Mouse (Mus musculus) hindbrain, embryonic 11.5 days (tissue): ENCODE measurements at regions not wholly inside any gene's neighbourhood (a gene's known extent, or its start where the extent isn't known, plus 50 kb on each side); places are given as distances from the start of the nearest gene placed in this dataset.

ENCODE experiments used
- ATAC-seq: fragments of 200-750 bp; cut with Nextera tagmentation; 2 replicates; pipeline ENCODE4 v1.8.0; 2017; ENCODE audit warnings: mild to moderate bottlenecking, moderate TSS enrichment, moderate library complexity; ENCODE audit not compliant: low FRiP score
- DNase-seq: peaks from one replicate; pipeline ENCODE4 v3.0.0-alpha.2; 2015; ENCODE audit warnings: low spot score
- H3K27ac ChIP-seq: fragments of 300-500 bp; sonication (generic); 2 replicates; pipeline ENCODE4 v1.5.1; 2014; ENCODE audit warnings: mild to moderate bottlenecking, low read depth, low read length
- H3K27me3 ChIP-seq: fragments of 300-500 bp; sonication (generic); 2 replicates; pipeline ENCODE4 v1.6.1; 2014; ENCODE audit warnings: mild to moderate bottlenecking, low read length, moderate library complexity, mixed read lengths; ENCODE audit not compliant: control insufficient read depth, insufficient read depth
- H3K36me3 ChIP-seq: fragments of 300-500 bp; sonication (generic); 2 replicates; pipeline ENCODE4 v1.6.1; 2014; ENCODE audit warnings: mild to moderate bottlenecking, low read length, moderate library complexity, mixed read lengths; ENCODE audit not compliant: control insufficient read depth, insufficient read depth
- H3K4me1 ChIP-seq: fragments of 300-500 bp; sonication (generic); replicated peaks from 2 replicates; pipeline ENCODE4 v1.6.1; 2014; ENCODE audit warnings: low read length, mixed read lengths; ENCODE audit not compliant: control insufficient read depth, insufficient read depth
- H3K4me2 ChIP-seq: fragments of 300-500 bp; sonication (generic); replicated peaks from 2 replicates; pipeline ENCODE4 v1.6.1; 2014; ENCODE audit warnings: mild to moderate bottlenecking, low read depth, low read length
- H3K4me3 ChIP-seq: fragments of 300-500 bp; sonication (generic); 2 replicates; pipeline ENCODE4 v1.5.1; 2014; ENCODE audit warnings: low read depth, low read length
- H3K9ac ChIP-seq: fragments of 300-500 bp; sonication (generic); 2 replicates; pipeline ENCODE4 v1.6.1; 2014; ENCODE audit warnings: low read depth, low read length
- H3K9me3 ChIP-seq: fragments of 300-500 bp; sonication (generic); 2 replicates; pipeline ENCODE4 v1.6.1; 2016; ENCODE audit warnings: low read length; ENCODE audit not compliant: control insufficient read depth

DNA sequence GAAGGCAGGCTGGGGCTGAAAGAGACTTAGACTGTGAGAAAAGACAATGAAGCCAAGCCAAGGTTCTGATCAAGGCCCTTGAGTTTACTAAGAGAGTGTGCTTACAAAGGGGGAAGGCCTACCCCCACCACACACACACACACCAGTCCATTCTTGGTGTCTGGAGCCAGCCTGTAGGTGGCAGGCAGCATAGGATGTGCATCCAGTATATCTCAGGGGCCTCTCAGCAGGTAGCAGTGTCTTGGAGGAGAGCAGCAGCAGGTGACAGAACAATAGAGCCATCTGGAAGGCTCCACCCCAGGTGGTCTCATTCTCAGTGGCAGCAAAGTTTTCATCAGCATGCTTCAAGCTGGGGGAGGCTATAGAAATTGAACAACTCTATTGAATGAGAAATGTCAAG lies 293.9 kb downstream of the Pet2 start:
- H3K27ac ChIP-seq: no peak overlapping the region
- H3K4me3 ChIP-seq: no peak overlapping the region
- no peaks in the 10 kb centered on the region for H3K27me3 ChIP-seq
- H3K9me3 ChIP-seq: no peaks in the 10 kb centered on the region
- H3K36me3 ChIP-seq: no peaks in the 10 kb centered on the region
- DNase-seq (no peak), ATAC-seq (0 out of 2 replicates have a peak, but pooled peaks have one; percentile 40)
- no peak overlapping the region for H3K9ac ChIP-seq
- H3K4me1 ChIP-seq: no peaks in the 10 kb centered on the region
- H3K4me2 ChIP-seq: no peak overlapping the region
